Mouse (Mus musculus) heart, postnatal 14 days (tissue): ENCODE measurements around the gene Ogfod3. TPM values are rescaled to one million over a fixed set of nuclear protein-coding genes. Genes with fewer than 3 reads are reported as not detected.

Experiments
- DNase-seq, 2 experiments: peaks; one replicate each; pipeline ENCODE4 v3.0.0; 2021 to 2022
- intact Hi-C: fragments of 180-260 bp; cut with DNase I; formaldehyde crosslinking; loops from one replicate; pipeline ENCODE4 v1.15.1; 2025
- long read RNA-seq, 2 experiments: library from polyadenylated mRNA; stranded (forward); transcript quantifications; one replicate each; pipeline ENCODE4 v2.0.0; 2021
- total RNA-seq, 2 experiments: library from RNA; stranded (reverse); gene quantifications; 2 replicates each; pipeline ENCODE4 v1.2.3; 2021

Ogfod3 gene
- 10 to 100 TPM; 14.4 to 18.4 TPM for total RNA-seq
- long read RNA-seq, experiment 1, transcript Ogfod3-201 (9 exons, 1,308 nt): major isoform, 37 of 37 reads
- long read RNA-seq, experiment 1, partial matches to known transcripts: 0 of 37 reads
- long read RNA-seq, experiment 1, other reads (novel, unspliced or antisense): 0 of 37 reads
- long read RNA-seq, experiment 2, transcript Ogfod3-201 (9 exons, 1,308 nt): major isoform, 27 of 28 reads
- long read RNA-seq, experiment 2, partial matches to known transcripts: 0 of 28 reads
- long read RNA-seq, experiment 2, other reads (novel, unspliced or antisense): 1 of 28 reads

- DNase-seq: peak; percentile 93 to 97
- intact Hi-C loops: loop anchor here (2.0 to 5.0 kb wide), 3 partner anchors 32 to 142 kb away; partner anchors contain the start of genes Foxk2, Narf and Sectm1b
Observed at GRCm38 (mm10) chr11:121204161-121205006, at the start of gene Ogfod3, which contains the start of gene Hexdc. Ogfod3 (minus strand) TSS chr11:121204711. Hexdc (plus strand) TSS chr11:121204433.

- intact Hi-C loops: no loop called here
- DNase-seq: no peak
Observed at GRCm38 (mm10) chr11:121250196-121250595, 45.7 kb upstream of the Ogfod3 start.

GRCm38 (mm10) chr11:121239669-121240068, 35.2 kb upstream of the Ogfod3 start:
- no peak for DNase-seq
- intact Hi-C loops: loop anchor here (5.0 kb wide), 1 partner anchor 48 kb away; no protein-coding TSS in a partner anchor

- DNase-seq: no peak
- intact Hi-C loops: loop anchor here (2.0 to 5.0 kb wide), 2 partner anchors 33 to 50 kb away; partner anchors contain the start of genes Hexdc and Ogfod3
Observed at GRCm38 (mm10) chr11:121237345-121238128, 33.0 kb upstream of the Ogfod3 start.

- peak; percentile 96 for DNase-seq
- intact Hi-C loops: loop anchor here (2.0 to 5.0 kb wide), 2 partner anchors 32 to 51 kb away; partner anchors contain the start of genes Hexdc and Ogfod3
Observed at GRCm38 (mm10) chr11:121236564-121237344, 32.2 kb upstream of the Ogfod3 start, which contains the start of gene Narf. Narf (plus strand) TSS chr11:121237253.

GRCm38 (mm10) chr11:121235475-121236238, 31.1 kb upstream of the Ogfod3 start:
- DNase-seq: peak; percentile 24 to 51
- intact Hi-C loops: loop anchor here (2.0 to 5.0 kb wide), 2 partner anchors 31 to 52 kb away; partner anchors contain the start of genes Hexdc and Ogfod3

- no peak for DNase-seq
- intact Hi-C loops: no loop called here
Observed at GRCm38 (mm10) chr11:121232706-121233105, 28.2 kb upstream of the Ogfod3 start.

- intact Hi-C loops: no loop called here
- DNase-seq: peak; percentile 34 to 49
Observed at GRCm38 (mm10) chr11:121231628-121232291, 27.2 kb upstream of the Ogfod3 start.

- intact Hi-C loops: no loop called here
- no peak for DNase-seq
Observed at GRCm38 (mm10) chr11:121231191-121231590, 26.7 kb upstream of the Ogfod3 start.

- intact Hi-C loops: no loop called here
Observed at GRCm38 (mm10) chr11:121229018-121229439, 24.5 kb upstream of the Ogfod3 start, which contains the start of gene Cybc1. Cybc1 (minus strand) TSS chr11:121229322.

GRCm38 (mm10) chr11:121228129-121229017, 23.9 kb upstream of the Ogfod3 start:
- intact Hi-C loops: no loop called here
- DNase-seq: no peak

More at GRCm38 (mm10) chr11:121229018-121229439, 24.5 kb upstream of the Ogfod3 start, which contains the start of gene Cybc1:
- DNase-seq: peak; percentile 70 to 71

GRCm38 (mm10) chr11:121221321-121222010, 17.0 kb upstream of the Ogfod3 start:
- peak in 1 of 2 experiments; percentile 34 for DNase-seq
- intact Hi-C loops: no loop called here

- intact Hi-C loops: no loop called here
Observed at GRCm38 (mm10) chr11:121220771-121221170, 16.3 kb upstream of the Ogfod3 start.

GRCm38 (mm10) chr11:121219776-121220175, 15.3 kb upstream of the Ogfod3 start:
- no peak for DNase-seq
- intact Hi-C loops: no loop called here

More at GRCm38 (mm10) chr11:121220771-121221170, 16.3 kb upstream of the Ogfod3 start:
- DNase-seq: no peak

GRCm38 (mm10) chr11:121216831-121217230, 12.3 kb upstream of the Ogfod3 start:
- no peak for DNase-seq
- intact Hi-C loops: no loop called here

GRCm38 (mm10) chr11:121203859-121204160, 701 bp downstream of the Ogfod3 start:
- intact Hi-C loops: loop anchor here (2.0 to 5.0 kb wide), 4 partner anchors 33 to 185 kb away; partner anchors contain the start of genes Foxk2, Narf and Sectm1b
- DNase-seq: no peak
